ENCODE assay signal across 8 mouse cellular contexts in genomic region chr15:25843086-25843991, GRCm38 (mm10). TPM values are rescaled to one million over a fixed set of nuclear protein-coding genes. Genes with fewer than 3 reads are reported as not detected.
DNase-seq lines count a peak whose midpoint lies in the region; ATAC-seq and TF ChIP-seq lines count a peak whose summit lies in the region.

Retreg1 (plus strand) TSS chr15:25843180.

- TF ChIP-seq POLR2A in CH12.LX (IDR thresholded peaks at IDR 0.05; ENCODE audit: low read depth, low read length) = no peak; the same call in 1 of the 2 replicates
- TF ChIP-seq POLR2A in cerebellum, adult 2 months (IDR thresholded peaks at IDR 0.05; ENCODE audit: borderline replicate concordance, insufficient read depth, low read length) = no peak
- no peak for TF ChIP-seq POLR2A in thymus, adult 2 months (IDR thresholded peaks at IDR 0.05; ENCODE audit: control insufficient read depth, extremely low read depth, insufficient read depth, low read length, poor library complexity)

- WGBS in cerebellum, adult 2 months = 1% methylated on average over 71 of the region's 72 CpGs
- WGBS in lung, postnatal 0 days = under 1% methylated on average over 38 of the region's 72 CpGs
- WGBS in thymus, adult 2 months = 1% methylated on average over 67 of the region's 72 CpGs

- 0 out of 2 replicates have a peak within 1 kb of the TSS, but pooled peaks have one; percentile 8 for H3K27ac ChIP-seq in CH12.LX (ENCODE audit: insufficient read depth, low read depth)
- H3K27ac ChIP-seq in cerebellum, adult 2 months (ENCODE audit: insufficient read depth, low read length) = peak within 1 kb of the TSS; percentile 50; the same call in 1 of the 2 replicates
- peak within 1 kb of the TSS; percentile 92 for H3K27ac ChIP-seq in lung, postnatal 0 days (ENCODE audit: low read length)
- H3K27ac ChIP-seq in thymus, adult 2 months (ENCODE audit: control insufficient read depth, insufficient read depth, low read length) = peak within 1 kb of the TSS; percentile 58

- DNase-seq in CH12.LX (ENCODE audit: extremely low read depth) = peak; percentile 63
- DNase-seq in cerebellum, adult 2 months = peak; percentile 75 to 79
- peak; percentile 33 to 80 for DNase-seq in frontal cortex, adult 2 months (ENCODE audit: extremely low spot score in 1 of 2, low spot score in 1 of 2)
- DNase-seq in layer of hippocampus, postnatal 10 days (ENCODE audit: low spot score in 2 of 2) = peak; percentile 71 to 77
- peak; percentile 88 for DNase-seq in lung, postnatal 0 days (ENCODE audit: low spot score)
- peak; percentile 54 for DNase-seq in ovary, adult 18-20 months (ENCODE audit: low spot score)
- peak; percentile 86 for DNase-seq in thymus, adult 2 months

- dilution Hi-C loops in CH12.LX (cut with MboI; ENCODE audit: extremely low pct_ligation_motif_present, extremely low pct_unique_long_range_greater_than_20kb, low sequenced_read_pairs) = no loop called here

- peak; percentile 84 to 94 for ATAC-seq in hematopoietic stem cell, adult 5-6 weeks (replicated peaks in 1 of 2; ENCODE audit: insufficient read depth in 1 of 2, low FRiP score in 2 of 2, low TSS enrichment in 1 of 2, low read depth in 1 of 2, poor library complexity in 2 of 2, severe bottlenecking in 2 of 2)
- peak; percentile 97 for ATAC-seq in lung, postnatal 0 days

- no peak for TF ChIP-seq EP300 in CH12.LX (IDR thresholded peaks at IDR 0.05; ENCODE audit: low read length)
- TF ChIP-seq EP300 in lung, postnatal 0 days (IDR thresholded peaks at IDR 0.05) = no peak

- TF ChIP-seq RAD21 in CH12.LX (IDR thresholded peaks at IDR 0.05; ENCODE audit: low read depth, low read length) = no peak

- no peaks in the 10 kb centered on the region for H3K79me2 ChIP-seq in CH12.LX (replicated peaks; ENCODE audit: control insufficient read depth, extremely low read depth, insufficient read depth, poor library complexity, severe bottlenecking)

- H3K9ac ChIP-seq in CH12.LX (ENCODE audit: insufficient read depth, low read depth) = peak within 1 kb of the TSS; percentile 78
- peak within 1 kb of the TSS; percentile 55 for H3K9ac ChIP-seq in lung, postnatal 0 days (replicated peaks; ENCODE audit: low read depth)

- H3K4me2 ChIP-seq in CH12.LX (ENCODE audit: insufficient read depth, low read depth, poor library complexity, severe bottlenecking) = peak within 1 kb of the TSS; percentile 73
- H3K4me2 ChIP-seq in lung, postnatal 0 days (replicated peaks; ENCODE audit: low read depth, low read length) = peak within 1 kb of the TSS; percentile 89

- H3K9me3 ChIP-seq in CH12.LX (replicated peaks; ENCODE audit: low read length) = peaks cover 2% of the 10 kb centered on the region
- H3K9me3 ChIP-seq in lung, postnatal 0 days (ENCODE audit: low read length) = no peaks in the 10 kb centered on the region

- in situ Hi-C loops in CH12.LX (cut with MboI; ENCODE audit: low pct_ligation_motif_present, low pct_unique_long_range_greater_than_20kb, low sequenced_read_pairs) = no loop called here

- H3K27me3 ChIP-seq in CH12.LX (replicated peaks) = no peaks in the 10 kb centered on the region
- H3K27me3 ChIP-seq in cerebellum, adult 2 months (ENCODE audit: control insufficient read depth, insufficient read depth, low read length) = no peaks in the 10 kb centered on the region; the same call in 1 of the 2 replicates
- H3K27me3 ChIP-seq in lung, postnatal 0 days (replicated peaks; ENCODE audit: insufficient read depth, low read length) = 0 out of 2 replicates have a peak, but pooled peaks cover 9% of the 10 kb centered on the region
- H3K27me3 ChIP-seq in thymus, adult 2 months (ENCODE audit: control insufficient read depth, insufficient read depth, low read length) = no peaks in the 10 kb centered on the region

- H3K4me1 ChIP-seq in CH12.LX (ENCODE audit: control insufficient read depth in 1 of 2, insufficient read depth in 2 of 2) = peaks cover 4 to 26% of the 10 kb centered on the region in 2 experiments; a peak in 3 of 4 replicates
- no peaks in the 10 kb centered on the region for H3K4me1 ChIP-seq in cerebellum, adult 2 months (ENCODE audit: control insufficient read depth, insufficient read depth, low read length)
- no peaks in the 10 kb centered on the region; the same call in 1 of the 2 replicates for H3K4me1 ChIP-seq in lung, postnatal 0 days (ENCODE audit: insufficient read depth, low read depth, low read length)
- H3K4me1 ChIP-seq in thymus, adult 2 months (replicated peaks; ENCODE audit: control insufficient read depth, insufficient read depth, low read length) = peaks cover 16% of the 10 kb centered on the region

- peak within 1 kb of the TSS; percentile 67 to 89 (median 76) for H3K4me3 ChIP-seq in CH12.LX (replicated peaks in 1 of 3; ENCODE audit: low read depth in 2 of 3, low read length in 2 of 3, poor library complexity in 1 of 3)
- peak within 1 kb of the TSS; percentile 79 for H3K4me3 ChIP-seq in cerebellum, adult 2 months (replicated peaks; ENCODE audit: insufficient read depth, low read depth, low read length)
- H3K4me3 ChIP-seq in lung, postnatal 0 days (ENCODE audit: low read depth, low read length) = peak within 1 kb of the TSS; percentile 68
- H3K4me3 ChIP-seq in thymus, adult 2 months (ENCODE audit: control insufficient read depth, insufficient read depth, low read length) = peak within 1 kb of the TSS; percentile 65

- H3K36me3 ChIP-seq in CH12.LX (replicated peaks in 1 of 2; ENCODE audit: control insufficient read depth in 1 of 2, insufficient read depth in 1 of 2, low read length in 1 of 2) = peaks cover 0 to 7% of the 10 kb centered on the region in 2 experiments
- no peaks in the 10 kb centered on the region for H3K36me3 ChIP-seq in lung, postnatal 0 days (ENCODE audit: insufficient read depth, low read length)
- H3K36me3 ChIP-seq in thymus, adult 2 months (ENCODE audit: control insufficient read depth, insufficient read depth, low read length) = no peaks in the 10 kb centered on the region

- no peak for TF ChIP-seq CTCF in CH12.LX (conservative IDR thresholded peaks at IDR 0.05 in 1 of 2, IDR thresholded peaks at IDR 0.05 in 1 of 2; ENCODE audit: low read depth in 2 of 2, low read length in 2 of 2)
- peak; percentile 11; the same call in 1 of the 2 replicates for TF ChIP-seq CTCF in cerebellum, adult 2 months (IDR thresholded peaks at IDR 0.05; ENCODE audit: borderline replicate concordance, insufficient read depth, low read depth, low read length)
- peak; percentile 42 for TF ChIP-seq CTCF in lung, postnatal 0 days (IDR thresholded peaks at IDR 0.05)
- TF ChIP-seq CTCF in thymus, adult 2 months (IDR thresholded peaks at IDR 0.05; ENCODE audit: borderline replicate concordance, control insufficient read depth, extremely low read depth, insufficient read depth, low read length, poor library complexity) = peak; percentile 57; the same call in 1 of the 2 replicates

TF ChIP-seq in CH12.LX, 34 proteins besides CTCF, POLR2A, EP300 and RAD21:
- TF ChIP-seq TCF12 (IDR thresholded peaks at IDR 0.05; ENCODE audit: low read depth, low read length) (peak; percentile 18; the same call in 1 of the 2 replicates), RCOR1 (conservative IDR thresholded peaks at IDR 0.05; ENCODE audit: low read depth, low read length) (no peak), USF1 (IDR thresholded peaks at IDR 0.05; ENCODE audit: low read depth, low read length) (peak; percentile 25; the same call in 1 of the 2 replicates), BHLHE40 (IDR thresholded peaks at IDR 0.05; ENCODE audit: low read depth, low read length) (peak; percentile 71)

RNA-seq across cellular contexts. Expression of gene Retreg1, which starts in this region (rescaled TPM):
- total RNA-seq in CH12.LX (2012; rRNA removed) (15.3 and 19.0 TPM in 2 replicates), CH12.LX (2014; rRNA removed) (28.7 and 32.1 TPM in 2 replicates)
- 17.3 and 17.5 TPM in 2 replicates for polyA plus RNA-seq in CH12.LX (2012; ENCODE audit: insufficient read length, low read depth)
- 24.8 and 26.6 TPM in 2 replicates for polyA plus RNA-seq in cerebellum, adult 2 months (2012; rRNA removed)
- 21.8 and 24.5 TPM in 2 replicates for polyA plus RNA-seq in frontal cortex, adult 2 months (2012; rRNA removed)
- 200 and 209 TPM in 2 replicates for total RNA-seq in hematopoietic stem cell, adult 5-6 weeks (2017)
- 10 to 100 TPM; 35.3 to 36.7 TPM for total RNA-seq in layer of hippocampus, postnatal 10 days (2021)
- polyA plus RNA-seq in lung, postnatal 0 days (2015; fragmentation: Nextera tagmentation; extraction: Ambion mirVana) = 36.2 and 36.8 TPM in 2 replicates
- 6.7 and 8.3 TPM in 2 replicates for polyA plus RNA-seq in thymus, adult 2 months (2012; rRNA removed)

Comparison
In these comparisons a context has a peak if more than half of its experiments do, and no peak if none do; other contexts are left out.
1. Peak in every context shown above with its lines: DNase-seq, ATAC-seq, H3K4me3 ChIP-seq and H3K27ac ChIP-seq.
2. H3K27ac ChIP-seq: peak in every context shown above with its lines; median percentile 92 in lung, postnatal 0 days; 58 in thymus, adult 2 months; 50 in cerebellum, adult 2 months; 8 in CH12.LX.
3. CTCF ChIP-seq: peak in cerebellum, adult 2 months (single experiment), lung, postnatal 0 days (single experiment) and thymus, adult 2 months (single experiment); none in CH12.LX (0 of 2).